Comparison of ENCODE assay signal across 8 mouse cellular contexts in the genomic region with DNA sequence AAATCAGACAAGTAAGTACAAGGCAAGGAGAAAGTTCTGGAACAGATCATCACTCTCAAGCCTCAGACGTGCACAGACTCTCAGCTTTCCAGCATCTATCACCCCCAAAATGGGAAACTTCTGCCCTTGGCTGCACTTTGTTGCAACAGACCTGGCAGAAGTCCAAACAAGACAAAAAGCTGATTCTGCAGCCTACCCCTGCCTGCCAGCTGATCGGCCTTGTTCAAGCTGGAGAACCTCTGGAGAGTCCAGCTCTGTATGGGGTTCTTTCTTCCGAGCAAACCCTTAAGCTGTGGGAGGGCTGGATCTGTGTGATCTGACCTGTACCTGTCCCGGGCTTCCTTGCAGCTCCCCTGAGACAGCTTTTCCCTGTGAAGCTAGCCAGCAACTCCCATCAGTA.
DNase-seq lines count a peak whose midpoint lies in the region; ATAC-seq and TF ChIP-seq lines count a peak whose summit lies in the region.

No protein-coding gene starts in this region.

- 0 out of 2 replicates have a peak overlapping the region, but pooled peaks have one; percentile 6 for H3K27ac ChIP-seq in neural tube, embryonic 13.5 days (replicated peaks)
- H3K27ac ChIP-seq in neural tube, embryonic 15.5 days (replicated peaks), result no peak overlapping the region
- H3K27ac ChIP-seq in hindbrain, postnatal 0 days, result no peak overlapping the region
- H3K27ac ChIP-seq in lung, embryonic 14.5 days (ENCODE audit: low read depth), result peak overlapping the region; percentile 76

- WGBS in neural tube, embryonic 13.5 days, result 43% methylated on average over 4 of the region's 4 CpGs
- 33% methylated on average over 4 of the region's 4 CpGs for WGBS in neural tube, embryonic 15.5 days
- 17% methylated on average over 4 of the region's 4 CpGs for WGBS in hindbrain, postnatal 0 days
- WGBS in lung, embryonic 14.5 days, result 8% methylated on average over 4 of the region's 4 CpGs

- ATAC-seq in neural tube, embryonic 13.5 days (ENCODE audit: low read depth), result no peak
- ATAC-seq in neural tube, embryonic 15.5 days (ENCODE audit: low FRiP score), result no peak
- ATAC-seq in hindbrain, postnatal 0 days, result no peak
- ATAC-seq in lung, embryonic 14.5 days (ENCODE audit: insufficient read depth), result peak; percentile 41

- no peaks in the 10 kb centered on the region for H3K36me3 ChIP-seq in neural tube, embryonic 13.5 days
- no peaks in the 10 kb centered on the region for H3K36me3 ChIP-seq in neural tube, embryonic 15.5 days
- H3K36me3 ChIP-seq in hindbrain, postnatal 0 days (ENCODE audit: insufficient read depth, low read length), result no peaks in the 10 kb centered on the region
- no peaks in the 10 kb centered on the region for H3K36me3 ChIP-seq in lung, embryonic 14.5 days (ENCODE audit: insufficient read depth)

- peak; percentile 18 for DNase-seq in cerebellum, adult 9-11 months
- no peak for DNase-seq in cerebellum, adult 11 months
- DNase-seq in fibroblast of lung, adult 2 months (ENCODE audit: low read depth), result peak; percentile 84
- DNase-seq in hindbrain, postnatal 0 days (ENCODE audit: low spot score), result peak; percentile 74
- peak; percentile 92 for DNase-seq in lung, embryonic 14.5 days
- no peak for DNase-seq in spleen, adult 18-20 months

- no peak overlapping the region for H3K4me3 ChIP-seq in neural tube, embryonic 13.5 days
- H3K4me3 ChIP-seq in neural tube, embryonic 15.5 days (replicated peaks), result no peak overlapping the region
- H3K4me3 ChIP-seq in hindbrain, postnatal 0 days (ENCODE audit: low read length), result no peak overlapping the region
- H3K4me3 ChIP-seq in lung, embryonic 14.5 days (ENCODE audit: low read depth, low read length), result no peak overlapping the region

- no peaks in the 10 kb centered on the region for H3K27me3 ChIP-seq in neural tube, embryonic 13.5 days
- H3K27me3 ChIP-seq in neural tube, embryonic 15.5 days (replicated peaks), result no peaks in the 10 kb centered on the region
- no peaks in the 10 kb centered on the region for H3K27me3 ChIP-seq in hindbrain, postnatal 0 days (ENCODE audit: insufficient read depth, low read length)
- no peaks in the 10 kb centered on the region for H3K27me3 ChIP-seq in lung, embryonic 14.5 days (ENCODE audit: insufficient read depth, low read length)

- no peak overlapping the region for H3K4me2 ChIP-seq in neural tube, embryonic 13.5 days
- no peak overlapping the region for H3K4me2 ChIP-seq in neural tube, embryonic 15.5 days
- H3K4me2 ChIP-seq in hindbrain, postnatal 0 days (ENCODE audit: low read depth, low read length), result no peak overlapping the region
- no peak overlapping the region for H3K4me2 ChIP-seq in lung, embryonic 14.5 days

- TF ChIP-seq CTCF in hindbrain, postnatal 0 days (IDR thresholded peaks at IDR 0.05; ENCODE audit: low read depth), result no peak
- TF ChIP-seq CTCF in lung, embryonic 14.5 days (IDR thresholded peaks at IDR 0.05; ENCODE audit: low read depth), result no peak

- H3K4me1 ChIP-seq in neural tube, embryonic 13.5 days (replicated peaks), result peaks cover 29% of the 10 kb centered on the region
- peaks cover 25% of the 10 kb centered on the region for H3K4me1 ChIP-seq in neural tube, embryonic 15.5 days
- H3K4me1 ChIP-seq in hindbrain, postnatal 0 days (ENCODE audit: insufficient read depth, low read length), result peaks cover 9% of the 10 kb centered on the region
- H3K4me1 ChIP-seq in lung, embryonic 14.5 days (ENCODE audit: insufficient read depth), result peaks cover 29% of the 10 kb centered on the region

- no peak overlapping the region for H3K9ac ChIP-seq in neural tube, embryonic 13.5 days
- no peak overlapping the region for H3K9ac ChIP-seq in neural tube, embryonic 15.5 days (replicated peaks)
- H3K9ac ChIP-seq in hindbrain, postnatal 0 days (replicated peaks; ENCODE audit: low read length), result no peak overlapping the region
- H3K9ac ChIP-seq in lung, embryonic 14.5 days, result no peak overlapping the region

- H3K9me3 ChIP-seq in neural tube, embryonic 13.5 days, result no peaks in the 10 kb centered on the region
- no peaks in the 10 kb centered on the region for H3K9me3 ChIP-seq in neural tube, embryonic 15.5 days (replicated peaks)
- H3K9me3 ChIP-seq in hindbrain, postnatal 0 days (ENCODE audit: low read length), result no peaks in the 10 kb centered on the region
- no peaks in the 10 kb centered on the region for H3K9me3 ChIP-seq in lung, embryonic 14.5 days (ENCODE audit: low read depth, low read length)

Comparison
In these comparisons a context has a peak if more than half of its experiments do, and no peak if none do; other contexts are left out.
1. DNase-seq: peak in cerebellum, adult 9-11 months (single experiment), fibroblast of lung, adult 2 months (single experiment), hindbrain, postnatal 0 days (single experiment) and lung, embryonic 14.5 days (single experiment); none in cerebellum, adult 11 months (single experiment) and spleen, adult 18-20 months (0 of 2).
2. H3K27ac ChIP-seq: peak in neural tube, embryonic 13.5 days (single experiment) and lung, embryonic 14.5 days (single experiment); none in neural tube, embryonic 15.5 days (single experiment) and hindbrain, postnatal 0 days (single experiment).